Mouse (Mus musculus) liver (tissue): Measurements from ENCODE around the gene Lamtor1.
A peak's percentile ranks its signal among the peaks of the same experiment; 100 is the strongest.

Experiments
- DNase-seq: peaks from one replicate; pipeline ENCODE4 v3.0.0-alpha.2; 2020; ENCODE audit warnings: mixed read lengths

Lamtor1 gene

DNA sequence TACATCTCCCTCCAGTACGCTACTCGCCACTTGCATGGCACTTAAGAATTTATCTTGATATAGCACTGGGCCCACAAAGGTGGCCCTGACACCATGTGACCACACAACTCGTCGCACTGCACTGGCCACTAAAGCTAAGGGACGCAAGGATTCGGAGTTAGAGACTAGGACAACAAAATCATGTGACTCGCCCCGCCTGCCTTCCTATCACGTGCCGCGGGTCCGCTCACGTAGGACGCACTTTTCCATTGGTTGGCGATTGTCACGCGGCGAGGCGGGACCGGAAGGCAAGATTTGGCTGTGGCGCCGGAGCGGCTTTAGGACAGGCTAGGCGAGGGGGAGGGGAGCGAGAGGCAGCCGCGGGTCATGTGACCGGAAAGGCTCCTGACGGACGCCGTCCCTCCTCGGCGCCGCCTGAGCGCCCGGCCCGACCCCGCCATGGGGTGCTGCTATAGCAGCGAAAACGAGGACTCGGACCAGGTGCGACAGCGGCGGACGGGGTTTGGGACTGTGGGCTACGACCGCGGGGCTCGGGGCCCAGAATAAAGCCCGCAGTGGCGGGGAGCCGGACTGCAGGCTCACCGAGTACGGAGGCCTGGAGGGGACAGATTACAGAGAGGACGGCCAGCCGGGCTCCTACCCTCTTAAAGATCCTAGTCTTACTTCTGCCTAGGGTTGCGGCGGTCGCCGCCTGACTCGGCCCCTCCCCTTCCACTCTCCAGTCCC is at the start of gene Lamtor1:
TSS of gene Lamtor1 (plus strand) at position 344 of the 726 bp plus-strand sequence.
- peak; percentile 99 for DNase-seq

DNA sequence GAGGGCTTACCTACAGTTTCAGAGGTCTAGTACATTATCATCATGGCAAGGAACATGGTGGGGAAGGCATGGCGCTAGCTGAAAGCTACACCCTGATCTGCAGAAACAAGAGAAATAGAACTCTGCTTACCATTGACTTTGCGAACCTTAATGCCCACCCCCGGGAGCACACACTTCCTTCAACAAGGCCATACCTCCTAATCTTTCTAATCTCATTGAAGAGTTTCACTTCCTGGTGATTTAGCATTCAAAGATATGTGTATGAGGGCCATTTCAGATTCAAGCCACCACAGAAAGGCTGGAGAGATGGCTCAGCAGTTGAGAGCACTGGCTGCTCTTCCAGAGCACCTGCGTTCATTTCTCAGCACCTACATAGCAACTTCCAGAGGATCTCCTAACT is 48.6 kb upstream of the Lamtor1 start, which contains the start of gene Folr2:
TSS of gene Folr2 (minus strand) at position 101 of the 400 bp plus-strand sequence.
- DNase-seq = no peak

DNA sequence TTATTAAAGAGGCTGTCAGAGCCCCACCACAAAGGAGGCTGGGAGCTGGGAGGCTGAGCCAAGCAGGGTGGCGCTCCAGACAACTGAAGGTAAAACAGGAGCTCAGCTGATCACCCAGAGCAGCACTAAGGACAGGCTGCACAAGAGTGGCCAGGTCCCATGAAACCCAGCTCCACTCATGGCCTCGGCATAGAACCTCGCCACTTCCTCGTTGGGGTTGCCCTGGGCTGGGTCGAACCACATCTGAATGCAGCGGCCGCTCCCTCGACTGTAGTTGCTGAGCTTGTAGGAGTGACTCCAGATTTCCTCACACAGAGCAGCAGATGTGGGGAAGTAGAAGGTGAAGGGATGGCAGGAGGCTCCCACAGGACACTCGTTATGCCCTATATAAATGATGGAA is 47.3 kb upstream of the Lamtor1 start:
- DNase-seq = no peak

DNA sequence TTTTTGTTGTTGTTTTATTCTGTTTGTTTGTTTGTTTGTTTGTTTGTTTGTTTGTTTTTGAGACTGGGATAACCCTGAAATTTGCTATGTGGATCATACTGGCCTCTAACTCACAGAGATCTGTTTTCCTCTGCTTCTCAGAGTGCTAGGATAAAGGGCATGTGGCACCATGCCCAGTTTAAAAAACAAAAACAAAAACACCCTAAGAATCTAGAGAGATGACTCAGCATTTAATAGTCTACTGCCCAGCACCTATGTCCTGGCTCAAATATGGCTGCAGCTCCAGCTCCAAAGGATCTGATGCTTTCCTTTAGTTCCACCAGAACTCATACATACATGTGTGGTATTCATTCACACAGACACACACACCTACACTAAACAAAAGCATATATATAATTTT is 44.7 kb upstream of the Lamtor1 start:
- no peak for DNase-seq

DNA sequence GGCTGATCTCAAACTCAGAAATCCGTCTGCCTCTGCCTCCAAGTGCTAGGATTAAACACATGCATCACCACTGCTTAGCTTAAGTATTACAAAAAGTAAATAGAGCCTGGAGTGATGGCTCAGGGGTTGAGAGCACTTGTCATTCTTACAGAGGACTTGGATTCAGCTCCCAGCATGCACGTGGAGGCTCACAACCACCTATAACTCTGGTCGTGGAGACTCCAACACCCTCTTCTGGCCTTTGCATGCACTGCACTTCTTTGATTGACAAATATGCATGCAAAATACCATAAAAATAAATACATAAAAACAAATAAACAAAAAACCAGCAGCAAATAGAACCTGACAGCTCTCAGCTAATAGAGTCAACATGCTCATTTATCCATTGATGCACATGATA is 43.4 kb upstream of the Lamtor1 start:
- no peak for DNase-seq

DNA sequence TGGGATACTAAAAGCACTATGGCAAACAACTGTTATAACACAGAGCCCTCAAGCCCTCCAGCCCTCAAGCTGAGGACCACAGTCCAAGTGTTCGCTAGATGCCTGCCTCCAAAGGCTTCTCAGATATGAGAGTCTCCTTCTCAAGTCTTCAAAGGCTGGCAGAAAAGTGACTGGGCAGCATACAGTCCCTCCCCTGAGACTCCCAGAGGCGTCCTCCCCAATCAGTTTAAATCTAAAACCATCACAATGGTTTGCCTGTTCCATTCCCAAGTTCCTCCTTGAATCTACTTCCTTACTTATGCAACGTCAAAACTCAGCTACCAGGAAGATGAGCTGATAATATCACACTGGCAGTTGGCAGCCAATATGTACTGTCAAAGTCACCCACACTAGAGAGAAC is 42.3 kb upstream of the Lamtor1 start, which contains the start of gene Anapc15:
TSS of gene Anapc15 (plus strand) at position 301 of the 400 bp plus-strand sequence.
- DNase-seq = no peak

DNA sequence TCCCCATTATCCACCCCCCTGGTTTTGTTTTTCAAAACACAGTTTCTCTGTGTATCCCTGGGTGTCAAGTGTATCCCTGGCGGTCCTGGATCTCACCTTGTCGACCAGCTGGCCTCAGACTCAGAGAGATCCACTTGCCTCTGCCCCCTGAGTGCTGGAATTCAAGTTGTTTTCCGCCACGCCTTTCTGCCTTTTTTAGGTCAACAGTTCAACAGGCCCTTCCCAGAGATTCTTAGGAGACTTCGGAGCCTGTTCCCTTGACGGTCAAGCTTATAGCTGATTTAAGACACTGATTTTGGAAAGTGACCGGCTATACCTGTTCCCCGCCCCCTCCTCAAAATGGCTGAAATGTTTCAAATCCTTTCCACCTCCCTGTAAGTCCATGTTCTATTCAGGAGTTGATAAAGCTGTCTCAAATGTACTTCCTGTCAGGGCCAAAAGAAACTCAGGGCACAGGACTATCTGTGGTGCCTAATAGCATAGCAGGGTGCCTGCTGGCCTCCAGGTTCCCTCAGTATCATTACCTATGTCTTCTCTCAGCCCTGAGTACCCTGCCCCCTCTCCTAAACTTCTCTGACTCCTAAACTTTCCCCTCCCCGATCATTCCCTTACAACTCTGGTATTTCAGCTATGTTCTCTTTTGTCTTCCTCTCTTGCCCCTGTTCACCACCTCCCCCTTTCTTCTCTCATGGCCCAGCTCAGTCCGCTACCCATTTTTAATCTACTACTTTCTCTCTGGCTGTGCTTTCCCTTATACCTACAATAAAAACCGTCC is 39.0 kb upstream of the Lamtor1 start:
- no peak for DNase-seq

DNA sequence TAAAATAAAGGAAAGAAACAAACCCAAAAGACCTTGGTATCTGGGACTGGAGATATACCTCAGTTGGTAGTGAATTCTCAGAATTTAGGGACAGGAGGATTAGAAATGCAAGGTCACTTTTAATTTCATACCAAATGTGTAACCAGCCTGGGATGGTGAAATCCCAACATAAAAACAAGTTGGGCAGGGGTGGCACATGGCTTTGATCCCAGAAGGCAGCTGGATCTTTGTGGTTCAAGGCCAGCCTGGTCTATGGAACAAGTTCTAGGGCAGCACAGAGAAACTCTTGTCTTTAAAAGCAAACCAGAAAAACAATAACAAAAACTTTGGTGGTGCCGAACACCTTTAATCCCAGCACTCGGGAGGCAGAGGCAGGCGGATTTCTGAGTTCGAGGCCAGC is 38.2 kb upstream of the Lamtor1 start:
- no peak for DNase-seq

DNA sequence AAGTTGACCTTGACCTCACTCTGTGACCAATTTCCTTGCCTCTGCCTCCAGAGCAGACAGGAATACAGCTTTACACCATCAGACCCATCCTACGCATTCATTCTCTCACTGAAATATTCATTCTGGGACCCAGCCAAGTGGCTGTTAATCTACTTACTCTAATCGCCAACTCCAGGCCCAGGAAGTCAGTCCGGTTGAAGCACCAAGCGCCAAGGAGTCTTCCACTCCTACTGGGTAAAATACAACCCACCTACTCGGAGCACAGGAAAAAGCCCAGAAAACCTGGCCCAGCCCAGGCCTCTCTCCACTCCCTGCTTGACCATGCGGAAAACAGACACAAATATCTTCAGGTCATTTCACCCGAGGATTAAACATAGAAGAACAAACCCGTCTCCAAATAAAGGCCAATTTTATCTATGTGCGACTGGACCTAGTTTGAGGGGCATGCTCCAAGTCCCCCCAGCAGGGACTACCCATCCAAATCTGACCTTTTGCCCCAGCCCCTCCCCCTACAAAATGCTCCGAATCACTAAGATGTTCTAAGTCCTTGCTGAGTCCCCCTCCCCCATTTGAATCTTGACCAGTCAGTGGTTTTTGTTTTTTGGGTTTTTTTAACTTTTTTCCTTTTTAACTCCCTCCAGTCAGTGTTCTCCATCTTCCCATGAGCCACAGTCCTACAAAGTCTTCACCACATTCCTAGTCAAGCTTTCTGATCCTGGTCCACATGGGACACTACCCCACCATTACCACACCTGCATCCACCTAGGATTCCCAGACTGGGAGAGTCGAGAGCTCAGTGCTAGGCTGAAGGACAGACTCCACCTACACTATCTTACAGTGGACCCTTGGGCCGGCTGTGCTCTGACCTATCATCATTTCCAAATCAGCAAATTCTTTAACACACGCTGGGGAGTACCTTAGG is 37.2 kb upstream of the Lamtor1 start:
- no peak for DNase-seq

DNA sequence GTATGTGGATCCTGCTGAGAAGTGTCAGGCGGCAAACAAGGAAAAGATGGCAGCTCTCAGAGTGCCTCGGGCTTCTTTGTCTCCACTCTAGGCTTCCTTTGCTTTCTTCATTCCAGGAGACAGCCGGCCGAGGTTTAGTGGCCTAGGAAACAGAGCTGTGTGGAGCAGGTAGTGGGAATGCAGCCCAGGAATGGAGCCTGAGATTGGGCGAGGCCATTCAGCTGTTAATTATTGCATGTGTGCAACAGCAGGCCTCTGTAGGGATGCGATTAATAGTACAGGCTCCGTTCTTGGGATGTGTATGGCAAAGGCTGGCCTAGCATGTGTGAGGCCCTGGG is 36.6 kb upstream of the Lamtor1 start:
- DNase-seq = no peak

DNA sequence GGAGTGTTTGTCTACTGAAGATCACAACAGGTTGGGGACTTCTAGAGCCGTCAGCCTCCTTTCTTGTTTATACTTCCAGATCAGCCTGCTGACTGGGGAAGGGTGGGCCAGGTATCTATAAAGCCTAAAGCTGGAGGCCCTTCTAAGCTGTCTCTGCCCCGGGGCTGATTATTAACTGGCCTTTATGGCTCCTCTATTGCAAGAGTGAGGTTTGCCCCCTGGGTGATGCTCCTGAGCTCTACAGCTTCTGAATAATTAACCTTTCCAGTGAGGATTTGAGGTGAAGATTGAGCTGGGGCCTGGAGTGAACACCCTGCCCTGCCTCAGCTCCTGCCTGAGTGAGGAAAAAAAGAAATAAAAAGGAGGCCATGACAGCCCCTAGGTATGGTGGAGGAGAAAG is 35.1 kb upstream of the Lamtor1 start, which contains the start of gene Folr1:
TSS of gene Folr1 (minus strand) at position 160 of the 400 bp plus-strand sequence.
- no peak for DNase-seq

DNA sequence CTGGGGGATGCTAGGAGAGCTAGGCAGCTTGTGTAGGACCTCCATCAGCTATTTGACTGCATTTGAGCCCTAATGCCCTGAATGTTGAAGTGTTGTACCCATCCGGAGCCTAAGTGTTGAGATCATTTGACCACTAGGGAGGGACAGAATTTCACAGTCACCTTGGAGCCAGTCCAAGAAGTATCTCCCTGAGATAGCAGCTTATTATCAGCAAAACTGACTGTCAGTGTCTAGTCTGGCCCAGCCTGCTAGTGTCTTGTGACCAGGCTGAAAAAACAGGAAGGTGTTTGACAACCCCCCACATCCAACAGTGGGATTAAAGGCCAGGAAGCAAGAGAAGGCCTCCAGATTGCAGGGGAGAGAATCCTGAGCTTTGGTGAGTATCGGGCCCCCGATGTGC is 34.4 kb upstream of the Lamtor1 start:
- DNase-seq = no peak

DNA sequence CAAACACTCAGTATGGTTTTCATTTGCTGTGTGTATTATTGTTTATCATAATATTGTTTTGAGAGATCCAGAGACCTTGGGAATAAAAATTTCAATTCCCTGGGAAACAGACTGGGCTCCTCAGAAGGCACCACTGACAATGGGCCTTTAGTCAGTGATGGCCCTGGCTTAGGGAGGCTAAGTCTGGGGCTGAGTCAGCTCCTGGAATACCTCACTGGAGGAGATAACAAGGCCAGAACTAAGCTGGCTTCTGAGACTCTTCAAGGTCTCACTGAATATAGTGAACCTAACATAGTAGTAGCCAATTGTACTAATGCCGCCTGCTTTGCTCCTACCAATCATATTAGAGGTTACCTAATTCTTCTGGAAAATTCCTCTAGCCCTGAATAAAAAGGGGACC is 29.7 kb upstream of the Lamtor1 start:
- DNase-seq = no peak

DNA sequence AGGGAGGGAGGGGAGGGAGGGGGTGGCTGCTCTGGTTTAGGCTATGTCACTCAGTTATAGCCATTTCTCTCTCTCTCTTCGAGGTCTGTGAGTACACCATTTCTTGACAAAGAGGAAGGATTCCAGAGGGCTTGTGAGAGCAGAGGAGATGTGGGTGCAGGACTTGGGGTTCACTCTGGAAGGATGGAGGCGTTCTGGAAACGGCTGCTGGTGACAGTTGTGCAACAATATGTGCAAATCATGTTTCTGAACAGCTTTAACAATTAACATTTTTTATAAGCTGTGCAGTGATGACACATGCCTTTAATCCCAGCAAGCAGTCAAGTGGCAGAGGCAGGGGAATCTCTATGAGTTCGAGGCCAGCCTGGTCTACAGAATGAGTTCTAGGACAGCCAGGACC is 24.8 kb upstream of the Lamtor1 start:
- no peak for DNase-seq

DNA sequence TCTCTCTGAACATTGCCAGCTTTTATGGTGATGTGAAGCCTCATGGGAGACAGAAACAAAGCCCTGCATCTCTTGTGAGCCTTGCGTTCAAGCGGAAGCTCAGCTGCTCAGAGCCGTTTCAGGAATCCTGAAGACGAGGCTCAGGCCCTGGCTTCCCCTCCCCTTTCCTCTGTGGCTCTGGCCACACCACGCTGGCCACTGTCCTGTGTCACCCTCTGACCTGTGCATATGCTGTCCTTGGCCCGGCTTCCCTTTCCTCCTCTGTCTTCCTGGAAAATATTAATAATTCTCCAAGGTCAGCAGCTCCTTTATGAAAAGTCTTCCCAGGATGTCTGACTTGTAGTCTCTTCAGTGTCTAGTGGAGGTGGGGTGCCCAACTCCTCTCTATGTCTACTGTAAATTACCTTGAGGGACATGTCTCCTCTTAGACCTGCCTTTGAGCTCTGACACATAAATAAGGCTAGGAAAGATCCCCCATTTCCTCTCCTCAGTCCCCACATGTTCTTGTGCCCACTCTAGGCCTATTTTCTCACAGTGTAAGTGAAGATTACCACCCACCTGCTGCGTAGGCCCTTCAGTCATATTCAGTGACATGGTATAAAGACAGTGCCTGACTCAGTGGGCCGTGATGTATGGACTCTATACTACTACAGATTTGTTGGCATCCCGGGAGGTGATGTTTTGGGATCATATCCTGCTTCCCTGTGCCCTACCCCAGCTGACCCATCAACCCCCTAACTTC is 23.1 kb upstream of the Lamtor1 start:
- peak; percentile 13 for DNase-seq

DNA sequence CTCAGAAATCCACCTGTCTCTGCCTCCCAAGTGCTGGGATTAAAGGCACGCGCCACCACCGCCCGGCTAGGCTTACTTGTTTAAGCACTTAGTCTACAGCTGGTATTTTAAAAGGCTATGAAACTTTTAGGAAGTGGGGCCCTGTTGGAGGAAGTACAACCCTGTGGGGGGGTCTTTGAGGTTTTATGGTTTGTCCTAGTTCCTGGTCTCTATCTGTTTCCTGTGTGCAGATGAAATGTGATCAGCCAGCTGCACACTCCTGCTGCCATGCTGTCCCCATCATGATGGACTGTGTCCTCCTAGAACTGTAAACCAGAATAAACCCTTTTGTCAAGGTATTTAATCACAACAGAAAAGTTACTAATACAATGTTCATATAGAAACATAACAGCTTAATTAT is 21.5 kb upstream of the Lamtor1 start:
- DNase-seq = no peak

DNA sequence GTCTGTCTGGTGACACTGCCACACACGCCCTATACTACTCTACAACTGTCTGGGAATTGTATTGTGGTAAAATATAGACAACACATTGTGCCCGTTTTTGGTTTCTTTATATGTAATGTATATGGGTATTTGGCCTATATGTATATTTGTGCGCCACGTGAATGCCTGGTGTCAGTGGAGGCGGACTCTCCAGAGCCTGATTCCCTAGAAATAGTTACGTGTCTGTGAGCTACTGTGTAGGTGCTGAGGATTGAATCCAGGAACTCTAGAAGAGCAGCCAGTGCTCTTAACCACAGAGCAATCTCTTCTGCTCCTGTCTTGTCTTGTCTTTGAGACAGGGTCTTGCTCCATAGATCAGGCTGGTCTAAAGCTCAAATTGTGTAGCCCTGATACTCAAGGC is 19.4 kb upstream of the Lamtor1 start:
- DNase-seq = no peak

DNA sequence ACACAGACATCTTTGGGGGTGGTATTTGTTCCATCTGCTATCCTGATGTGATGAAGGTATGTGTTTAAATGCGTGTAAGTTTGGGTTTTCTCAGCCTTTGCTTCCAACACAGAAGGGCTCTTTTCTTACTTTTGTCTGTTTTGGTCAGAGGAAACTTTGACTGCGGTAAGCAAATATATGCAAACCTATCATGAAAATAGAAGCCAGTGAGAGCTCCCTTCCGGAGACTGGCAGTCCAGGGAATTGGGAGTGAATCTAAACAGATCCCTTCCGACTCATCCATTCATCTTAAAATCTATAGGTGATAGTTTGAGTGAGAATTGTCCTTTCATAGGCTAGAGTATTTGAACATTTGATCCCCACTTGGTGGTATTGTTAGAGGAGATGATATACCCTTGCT is 17.2 kb upstream of the Lamtor1 start:
- no peak for DNase-seq

DNA sequence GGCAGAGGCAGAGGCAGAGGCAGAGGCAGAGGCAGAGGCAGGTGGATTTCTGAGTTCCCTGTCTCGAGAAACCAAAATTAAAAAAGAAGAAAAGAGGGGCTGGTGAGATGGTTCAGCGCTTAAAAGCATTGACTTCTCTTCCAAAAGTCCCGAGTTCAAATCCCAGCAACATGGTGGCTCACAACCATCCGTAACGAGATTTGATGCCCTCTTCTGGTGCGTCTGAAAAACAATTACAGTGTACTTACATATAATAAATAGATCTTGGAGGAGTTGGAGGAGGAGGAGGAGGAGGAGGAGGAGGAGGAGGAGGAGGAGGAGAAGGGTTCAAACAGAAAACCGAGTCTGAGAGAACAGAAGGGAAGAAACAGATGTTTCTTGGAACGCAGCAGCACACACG is 10.0 kb upstream of the Lamtor1 start:
- DNase-seq = no peak

DNA sequence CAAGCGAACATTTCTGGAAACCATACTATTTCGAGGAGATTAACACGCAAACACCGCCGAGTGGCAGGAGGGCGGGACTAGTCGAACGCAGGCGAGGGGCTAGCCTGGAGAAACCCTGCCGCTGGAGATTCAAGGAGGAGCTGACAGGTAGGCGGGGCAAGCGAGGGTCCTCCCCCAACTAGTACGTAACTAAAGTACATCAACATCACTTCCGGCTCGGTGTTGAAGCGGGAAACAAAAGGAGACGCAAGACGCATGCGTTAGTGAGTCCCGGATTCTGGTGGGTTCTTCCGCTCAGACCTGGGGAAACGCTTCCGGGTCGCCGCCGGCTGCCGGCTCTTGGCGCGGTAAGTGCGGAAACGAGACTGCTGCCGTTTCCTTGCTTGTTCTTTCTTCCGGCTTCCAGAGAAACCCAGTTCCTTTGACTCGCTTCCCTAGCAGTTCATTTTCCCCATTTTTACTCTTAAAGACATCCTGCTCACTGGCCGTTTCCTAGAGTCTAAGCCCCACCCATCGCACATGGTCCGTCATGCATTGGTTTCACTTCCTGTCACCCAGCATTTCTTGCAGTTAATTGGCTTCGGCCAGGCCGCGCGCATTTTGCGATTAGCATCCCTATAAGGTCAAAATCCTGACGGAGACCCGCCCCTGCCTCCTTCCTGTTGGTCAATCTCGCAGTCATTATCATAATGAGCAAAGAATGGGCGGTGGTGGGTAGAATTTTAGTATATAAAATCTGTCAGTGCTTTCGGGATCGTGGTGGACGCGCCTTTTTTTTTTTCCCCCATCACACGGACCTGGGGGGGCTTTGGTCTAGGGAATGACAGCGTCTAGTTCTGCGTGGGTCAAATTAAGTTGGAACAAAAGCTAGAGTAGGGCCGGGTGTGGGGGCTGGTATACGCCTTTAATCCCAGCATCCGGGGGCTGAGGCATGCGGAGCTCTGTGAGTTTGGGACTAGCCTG is 9.3 kb upstream of the Lamtor1 start:
- DNase-seq = peak; percentile 98
